Mouse (Mus musculus) neural tube, embryonic 12.5 days (tissue): ENCODE data around the gene Cpa5. TPM values are rescaled to one million over a fixed set of nuclear protein-coding genes. Genes with fewer than 3 reads are reported as not detected.

Experiments used
- ATAC-seq: fragments of 200-750 bp; cut with Nextera tagmentation; 2 replicates; pipeline ENCODE4 v1.8.0; 2017; ENCODE audit warnings: low read depth, mild to moderate bottlenecking, moderate TSS enrichment, moderate library complexity; ENCODE audit not compliant: low FRiP score
- H3K27ac ChIP-seq: fragments of 300-500 bp; sonication (generic); 2 replicates; pipeline ENCODE4 v1.5.1; 2016
- H3K27me3 ChIP-seq: fragments of 300-500 bp; sonication (generic); replicated peaks from 2 replicates; pipeline ENCODE4 v1.6.1; 2016; ENCODE audit warnings: mild to moderate bottlenecking
- H3K36me3 ChIP-seq: fragments of 300-500 bp; sonication (generic); 2 replicates; pipeline ENCODE4 v1.6.1; 2016; ENCODE audit warnings: mild to moderate bottlenecking
- H3K4me1 ChIP-seq: fragments of 300-500 bp; sonication (generic); 2 replicates; pipeline ENCODE4 v1.6.1; 2016
- H3K4me2 ChIP-seq: fragments of 300-500 bp; sonication (generic); replicated peaks from 2 replicates; pipeline ENCODE4 v1.6.1; 2016; ENCODE audit warnings: mild to moderate bottlenecking
- H3K4me3 ChIP-seq: fragments of 300-500 bp; sonication (generic); 2 replicates; pipeline ENCODE4 v1.5.1; 2016
- H3K9ac ChIP-seq: fragments of 300-500 bp; sonication (generic); 2 replicates; pipeline ENCODE4 v1.6.1; 2016; ENCODE audit warnings: mild to moderate bottlenecking
- H3K9me3 ChIP-seq: fragments of 300-500 bp; sonication (generic); 2 replicates; pipeline ENCODE4 v1.6.1; 2016; ENCODE audit warnings: mild to moderate bottlenecking
- WGBS: fragments of 180-500 bp; shearing (Covaris S2); methylation state at CpG from one replicate; pipeline ENCODE4 v1.1.7; 2016; 5-methylcytosine and 5-hydroxymethylcytosine counted together
- polyA plus RNA-seq: library from polyadenylated mRNA; unstranded; fragments of >200 nt; fragmentation: Nextera tagmentation; extraction: Ambion mirVana; gene quantifications from 2 replicates; pipeline ENCODE4 v1.2.1, GENCODE M21; 2016

Gene Cpa5
- polyA plus RNA-seq, 1 experiment from 2014 or later = not detected

- Histone ChIP-seq H3K4me2 (no peak overlapping the region), H3K36me3 (no peaks in the 10 kb centered on the region), H3K9ac (no peak overlapping the region), H3K27me3 (no peaks in the 10 kb centered on the region), H3K9me3 (no peaks in the 10 kb centered on the region), H3K27ac (no peak overlapping the region), H3K4me3 (no peak overlapping the region), H3K4me1 (peaks cover 5% of the 10 kb centered on the region)
- no peak for ATAC-seq
- WGBS = 84% methylated on average over 4 of the region's 4 CpGs
These were observed 5.7 kb upstream of the Cpa5 start for GRCm38 (mm10) chr6:30605111-30605510.

DNA sequence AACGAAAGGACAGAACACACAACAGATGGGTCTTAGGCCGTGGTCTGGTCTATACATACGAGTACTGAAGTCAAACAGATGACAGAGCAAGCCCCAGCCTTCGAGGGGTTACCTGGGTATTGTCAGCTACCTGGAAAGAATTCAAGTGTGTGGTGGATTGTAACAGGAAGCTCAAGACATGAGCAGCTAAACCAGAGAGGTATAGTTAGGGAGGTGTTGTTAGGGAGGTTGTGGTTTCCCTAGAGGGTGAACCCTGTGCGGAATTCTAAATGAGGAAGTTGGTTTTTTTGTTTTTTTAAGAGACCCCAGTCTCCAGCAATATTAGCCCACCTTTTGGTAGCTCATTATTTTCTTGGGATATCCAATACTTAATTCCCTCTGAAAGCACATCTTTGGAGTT, 5.1 kb upstream of the Cpa5 start:
- no peak for ATAC-seq
- H3K9me3 ChIP-seq = no peaks in the 10 kb centered on the region
- no peaks in the 10 kb centered on the region for H3K27me3 ChIP-seq
- H3K4me1 ChIP-seq = peaks cover 5% of the 10 kb centered on the region
- H3K4me2 ChIP-seq = no peak overlapping the region
- H3K36me3 ChIP-seq = no peaks in the 10 kb centered on the region
- H3K9ac ChIP-seq = no peak overlapping the region
- WGBS = 89% methylated on average over 5 of the region's 5 CpGs
- no peak overlapping the region for H3K4me3 ChIP-seq
- H3K27ac ChIP-seq = no peak overlapping the region

DNA sequence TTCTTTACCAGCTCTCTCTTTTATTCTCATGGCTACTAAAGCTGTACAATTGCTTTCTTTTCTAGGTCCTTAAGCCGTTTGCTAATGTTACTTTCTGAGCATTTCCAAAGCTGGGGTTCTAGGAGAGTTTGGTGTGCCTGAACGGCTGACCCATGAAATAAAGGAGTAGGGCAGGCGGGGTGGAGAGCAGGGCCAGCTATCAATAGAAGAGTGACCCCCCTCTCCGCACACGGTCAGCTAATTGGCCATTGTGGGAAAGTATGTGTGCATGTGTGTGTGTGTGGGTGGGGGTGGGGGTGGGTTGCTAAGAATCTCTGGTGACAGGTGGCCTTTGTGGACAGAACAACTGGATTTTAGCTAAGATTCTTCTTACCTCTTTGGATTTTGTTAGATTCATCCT, 402 bp downstream of the Cpa5 start:
- Histone ChIP-seq H3K9me3 (no peaks in the 10 kb centered on the region), H3K36me3 (no peaks in the 10 kb centered on the region), H3K27me3 (no peaks in the 10 kb centered on the region), H3K4me2 (no peak overlapping the region), H3K27ac (no peak overlapping the region), H3K4me1 (peaks cover 12% of the 10 kb centered on the region), H3K9ac (no peak overlapping the region), H3K4me3 (no peak overlapping the region)
- no peak for ATAC-seq
- WGBS = 27% methylated on average over 5 of the region's 5 CpGs

DNA sequence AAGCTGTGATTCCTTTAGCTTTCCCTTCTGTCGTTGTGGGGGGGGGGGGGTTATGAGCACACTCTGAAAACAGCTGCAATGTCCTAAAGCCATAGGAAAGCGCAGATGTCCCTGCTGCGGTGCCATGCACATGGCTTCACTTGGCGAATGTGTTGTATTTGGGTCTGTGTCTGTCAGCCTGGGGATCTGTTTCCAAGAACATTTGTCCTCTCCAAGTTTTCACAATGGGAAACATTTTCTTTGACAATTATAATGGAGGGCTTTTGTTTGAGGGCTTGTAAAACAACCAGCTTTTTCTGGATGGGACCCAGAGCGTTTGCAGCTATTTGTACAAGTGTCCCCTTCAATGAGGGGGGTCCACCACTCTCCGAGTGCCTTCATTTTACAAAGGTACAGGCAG, 3.4 kb downstream of the Cpa5 start:
- Histone ChIP-seq H3K27ac (no peak overlapping the region), H3K36me3 (no peaks in the 10 kb centered on the region), H3K27me3 (no peaks in the 10 kb centered on the region), H3K9ac (no peak overlapping the region), H3K4me1 (peaks cover 40% of the 10 kb centered on the region), H3K4me2 (no peak overlapping the region), H3K4me3 (no peak overlapping the region), H3K9me3 (no peaks in the 10 kb centered on the region)
- 54% methylated on average over 6 of the region's 6 CpGs for WGBS
- ATAC-seq = no peak

DNA sequence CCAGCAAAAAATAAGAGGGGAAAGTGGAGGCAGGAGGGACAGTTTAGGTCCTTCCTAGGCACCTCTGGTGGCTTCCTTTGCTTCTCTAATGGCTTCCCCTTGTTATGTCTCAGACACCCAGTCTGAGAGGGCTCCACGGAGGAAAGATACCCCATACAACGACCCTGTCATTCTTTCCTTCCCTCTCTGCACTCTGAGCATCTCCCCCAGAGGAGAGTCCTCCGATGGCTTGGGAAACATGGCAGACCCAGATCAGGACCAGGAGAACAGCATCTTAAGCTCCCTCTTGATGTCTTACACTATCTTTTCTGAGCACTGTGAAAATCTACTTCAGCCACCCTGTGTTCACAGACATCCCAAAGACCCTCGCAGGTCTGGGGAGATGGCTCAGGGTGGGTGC, 4.9 kb downstream of the Cpa5 start:
- no peak overlapping the region for H3K9ac ChIP-seq
- no peak overlapping the region for H3K4me2 ChIP-seq
- 25% methylated on average over 4 of the region's 4 CpGs for WGBS
- no peaks in the 10 kb centered on the region for H3K9me3 ChIP-seq
- no peak overlapping the region for H3K27ac ChIP-seq
- H3K27me3 ChIP-seq = no peaks in the 10 kb centered on the region
- no peak for ATAC-seq
- H3K4me1 ChIP-seq = peaks cover 40% of the 10 kb centered on the region
- H3K4me3 ChIP-seq = no peak overlapping the region
- H3K36me3 ChIP-seq = no peaks in the 10 kb centered on the region

DNA sequence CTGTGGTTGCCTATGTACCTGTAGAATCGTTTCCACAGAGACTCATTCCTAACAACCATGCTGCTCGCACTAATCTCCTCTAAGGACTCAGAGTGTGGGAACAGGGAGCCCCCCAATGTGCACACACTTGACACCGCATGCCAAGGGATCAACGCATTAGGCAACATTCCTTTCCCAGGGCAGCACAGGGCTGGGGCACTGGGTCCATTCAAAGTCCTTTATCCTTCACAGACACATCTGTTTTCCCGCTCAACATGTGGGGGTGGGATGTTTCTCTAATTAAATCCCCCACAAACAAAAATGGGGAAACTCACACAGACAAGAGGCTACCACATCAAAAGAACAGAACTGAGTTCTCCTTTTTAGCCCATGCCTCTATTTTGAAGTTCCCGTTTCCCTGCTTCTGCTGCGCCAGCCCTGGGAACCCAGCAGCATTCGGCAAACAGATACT, 5.7 kb downstream of the Cpa5 start:
- 1% methylated on average over 8 of the region's 8 CpGs for WGBS
- no peaks in the 10 kb centered on the region for H3K36me3 ChIP-seq
- peaks cover 36% of the 10 kb centered on the region for H3K4me1 ChIP-seq
- no peak overlapping the region for H3K9ac ChIP-seq
- no peaks in the 10 kb centered on the region for H3K27me3 ChIP-seq
- 0 out of 2 replicates have a peak overlapping the region, but pooled peaks have one; percentile 72 for H3K27ac ChIP-seq
- no peak overlapping the region for H3K4me3 ChIP-seq
- no peak for ATAC-seq
- H3K9me3 ChIP-seq = no peaks in the 10 kb centered on the region
- peak overlapping the region; percentile 57 for H3K4me2 ChIP-seq

- Histone ChIP-seq H3K27me3 (no peaks in the 10 kb centered on the region), H3K9me3 (no peaks in the 10 kb centered on the region), H3K27ac (peak overlapping the region; percentile 72), H3K36me3 (no peaks in the 10 kb centered on the region), H3K4me2 (peak overlapping the region; percentile 57), H3K9ac (0 out of 2 replicates have a peak overlapping the region, but pooled peaks have one; percentile 38), H3K4me3 (peak overlapping the region; percentile 9; the same call in 1 of the 2 replicates), H3K4me1 (peaks cover 36% of the 10 kb centered on the region)
- peak; percentile 49; the same call in 1 of the 2 replicates for ATAC-seq
- 2% methylated on average over 13 of the region's 13 CpGs for WGBS
These were observed 6.5 kb downstream of the Cpa5 start for GRCm38 (mm10) chr6:30617020-30617958.

GRCm38 (mm10) chr6:30617959-30618590, 7.3 kb downstream of the Cpa5 start:
- peak; percentile 90 for ATAC-seq
- no peaks in the 10 kb centered on the region for H3K9me3 ChIP-seq
- peak overlapping the region; percentile 57 for H3K4me2 ChIP-seq
- no peaks in the 10 kb centered on the region for H3K36me3 ChIP-seq
- H3K9ac ChIP-seq = peak overlapping the region; percentile 38; the same call in 1 of the 2 replicates
- WGBS = 1% methylated on average over 18 of the region's 18 CpGs
- peak overlapping the region; percentile 72 for H3K27ac ChIP-seq
- peaks cover 36% of the 10 kb centered on the region for H3K4me1 ChIP-seq
- H3K4me3 ChIP-seq = peak overlapping the region; percentile 9
- H3K27me3 ChIP-seq = no peaks in the 10 kb centered on the region

GRCm38 (mm10) chr6:30618735-30619134, 7.9 kb downstream of the Cpa5 start:
- Histone ChIP-seq H3K4me3 (no peak overlapping the region), H3K4me1 (peaks cover 36% of the 10 kb centered on the region), H3K27ac (no peak overlapping the region), H3K36me3 (no peaks in the 10 kb centered on the region), H3K9me3 (no peaks in the 10 kb centered on the region), H3K4me2 (peak overlapping the region; percentile 57; the same call in 1 of the 2 replicates), H3K27me3 (no peaks in the 10 kb centered on the region), H3K9ac (no peak overlapping the region)
- no peak for ATAC-seq
- 28% methylated on average over 6 of the region's 6 CpGs for WGBS

DNA sequence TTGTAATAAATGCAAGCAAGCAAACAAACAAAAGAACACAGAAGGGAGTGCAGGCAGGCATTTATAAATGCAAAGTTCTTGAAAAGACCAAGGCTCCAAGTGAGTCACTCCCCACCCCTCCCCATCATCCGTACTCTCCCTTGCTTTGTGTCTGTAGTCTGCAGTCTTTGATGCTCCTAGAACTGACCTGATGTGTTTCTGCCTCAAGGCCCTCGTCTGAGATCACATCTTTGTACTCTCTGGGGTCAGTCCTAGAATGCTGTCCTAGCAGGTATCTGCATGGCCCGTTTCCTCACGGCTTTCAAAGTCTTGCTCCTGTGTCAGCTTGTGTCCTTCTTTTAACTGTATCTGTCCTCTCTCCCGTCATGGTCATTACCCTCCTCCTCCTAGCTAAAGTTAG, 8.8 kb downstream of the Cpa5 start:
- H3K36me3 ChIP-seq = no peaks in the 10 kb centered on the region
- no peak for ATAC-seq
- no peak overlapping the region for H3K4me3 ChIP-seq
- H3K27ac ChIP-seq = no peak overlapping the region
- H3K27me3 ChIP-seq = no peaks in the 10 kb centered on the region
- 67% methylated on average over 5 of the region's 5 CpGs for WGBS
- H3K9me3 ChIP-seq = no peaks in the 10 kb centered on the region
- no peak overlapping the region for H3K9ac ChIP-seq
- peaks cover 36% of the 10 kb centered on the region for H3K4me1 ChIP-seq
- H3K4me2 ChIP-seq = no peak overlapping the region

GRCm38 (mm10) chr6:30620591-30620990, 9.8 kb downstream of the Cpa5 start:
- Histone ChIP-seq H3K4me2 (no peak overlapping the region), H3K36me3 (no peaks in the 10 kb centered on the region), H3K27ac (no peak overlapping the region), H3K4me1 (peaks cover 34% of the 10 kb centered on the region), H3K9me3 (no peaks in the 10 kb centered on the region), H3K4me3 (no peak overlapping the region), H3K27me3 (no peaks in the 10 kb centered on the region), H3K9ac (no peak overlapping the region)
- no peak for ATAC-seq
- WGBS = 82% methylated on average over 4 of the region's 4 CpGs

DNA sequence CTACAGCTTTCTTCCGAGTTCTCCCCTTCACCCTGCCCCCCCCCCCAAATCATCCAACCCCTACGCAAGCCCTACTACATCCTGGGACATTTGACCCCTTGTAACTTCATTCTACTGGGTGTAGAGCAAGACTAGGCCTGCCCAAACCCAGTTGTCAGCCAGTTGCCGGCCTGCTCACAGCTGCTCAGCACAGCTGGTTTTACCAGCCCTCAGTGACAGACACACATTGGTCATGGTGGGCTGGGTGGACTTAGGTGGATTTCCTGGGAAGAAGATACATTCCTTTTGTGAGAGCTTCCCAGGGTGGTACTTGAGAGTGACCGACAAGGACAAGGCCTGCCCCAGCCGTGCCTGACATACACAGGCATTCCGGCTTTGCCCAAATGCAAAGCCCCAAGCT, 10.2 kb downstream of the Cpa5 start:
- Histone ChIP-seq H3K9ac (no peak overlapping the region), H3K27ac (no peak overlapping the region), H3K27me3 (no peaks in the 10 kb centered on the region), H3K4me3 (no peak overlapping the region), H3K4me2 (no peak overlapping the region), H3K36me3 (no peaks in the 10 kb centered on the region), H3K9me3 (no peaks in the 10 kb centered on the region), H3K4me1 (peaks cover 30% of the 10 kb centered on the region)
- 94% methylated on average over 6 of the region's 6 CpGs for WGBS
- ATAC-seq = no peak
